Mouse (Mus musculus) forebrain, embryonic 16.5 days (tissue): Measurements from ENCODE around the gene Ccdc63. TPM values are rescaled to one million over a fixed set of nuclear protein-coding genes. Genes with fewer than 3 reads are reported as not detected.
"Not testable (repeated sequence)": the region's sequence is repeated elsewhere in the genome, so short reads cannot be mapped to it uniquely, and the experiment has no call there.

Experiments used
- ATAC-seq: fragments of 200-750 bp; cut with Nextera tagmentation; 2 replicates; pipeline ENCODE4 v1.8.0; 2017; ENCODE audit warnings: mild to moderate bottlenecking, moderate library complexity
- H3K27ac ChIP-seq: fragments of 300-500 bp; sonication (generic); 2 replicates; pipeline ENCODE4 v1.5.1; 2014; ENCODE audit warnings: low read length, control low read depth
- H3K27me3 ChIP-seq: fragments of 300-500 bp; sonication (generic); replicated peaks from 2 replicates; pipeline ENCODE4 v1.6.1; 2014; ENCODE audit warnings: low read length; ENCODE audit not compliant: control insufficient read depth, insufficient read depth
- H3K36me3 ChIP-seq: fragments of 300-500 bp; sonication (generic); 2 replicates; pipeline ENCODE4 v1.6.1; 2014; ENCODE audit not compliant: control insufficient read depth, insufficient read depth
- H3K4me1 ChIP-seq: fragments of 300-500 bp; sonication (generic); replicated peaks from 2 replicates; pipeline ENCODE4 v1.6.1; 2014; ENCODE audit warnings: low read length; ENCODE audit not compliant: control insufficient read depth, insufficient read depth
- H3K4me2 ChIP-seq: fragments of 300-500 bp; sonication (generic); 2 replicates; pipeline ENCODE4 v1.6.1; 2014; ENCODE audit warnings: mild to moderate bottlenecking, low read length, control low read depth
- H3K4me3 ChIP-seq: fragments of 300-500 bp; sonication (generic); replicated peaks from 2 replicates; pipeline ENCODE4 v1.5.1; 2014; ENCODE audit warnings: mild to moderate bottlenecking, low read length, control low read depth
- H3K9ac ChIP-seq: fragments of 300-500 bp; sonication (generic); replicated peaks from 2 replicates; pipeline ENCODE4 v1.6.1; 2014; ENCODE audit warnings: low read depth, low read length, control low read depth
- H3K9me3 ChIP-seq: fragments of 300-500 bp; sonication (generic); 2 replicates; pipeline ENCODE4 v1.6.1; 2016; ENCODE audit warnings: low read length; ENCODE audit not compliant: control insufficient read depth
- WGBS: fragments of 180-500 bp; shearing (Covaris S2); extraction: QIAGEN DNeasy Blood & Tissue Kit; methylation state at CpG from one replicate; pipeline ENCODE4 v1.1.7; 2014; 5-methylcytosine and 5-hydroxymethylcytosine counted together
- polyA plus RNA-seq: library from polyadenylated mRNA; unstranded; fragments of >200 nt; fragmentation: Nextera tagmentation; extraction: Ambion mirVana; gene quantifications from 2 replicates; pipeline ENCODE4 v1.2.1, GENCODE M21; 2015

The Ccdc63 gene
- polyA plus RNA-seq, 1 experiment from 2014 or later: not detected

DNA sequence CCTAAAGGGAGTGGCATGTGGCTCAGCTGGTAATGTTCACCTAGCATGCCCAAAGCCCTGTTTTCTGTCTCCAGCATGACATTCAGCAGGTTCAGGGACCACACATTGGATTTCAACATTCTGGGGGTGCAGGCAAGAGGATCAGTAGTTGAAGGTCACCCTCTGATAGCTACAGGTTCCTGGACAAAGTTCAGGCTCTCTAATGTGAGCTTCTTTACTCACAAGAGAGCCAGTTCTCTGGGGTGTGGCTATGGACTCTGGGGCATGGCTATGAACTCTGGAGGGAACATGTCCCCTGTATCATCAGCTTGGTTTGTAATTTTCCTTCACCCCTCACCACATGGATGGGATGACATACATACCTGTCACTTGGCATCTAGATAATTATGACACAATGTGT, 15.0 kb upstream of the Ccdc63 start:
- Histone ChIP-seq H3K27me3 (no peaks in the 10 kb centered on the region), H3K4me3 (no peak overlapping the region), H3K27ac (no peak overlapping the region), H3K9ac (no peak overlapping the region), H3K4me2 (no peak overlapping the region), H3K36me3 (no peaks in the 10 kb centered on the region), H3K9me3 (no peaks in the 10 kb centered on the region), H3K4me1 (peaks cover 19% of the 10 kb centered on the region)
- ATAC-seq: no peak

DNA sequence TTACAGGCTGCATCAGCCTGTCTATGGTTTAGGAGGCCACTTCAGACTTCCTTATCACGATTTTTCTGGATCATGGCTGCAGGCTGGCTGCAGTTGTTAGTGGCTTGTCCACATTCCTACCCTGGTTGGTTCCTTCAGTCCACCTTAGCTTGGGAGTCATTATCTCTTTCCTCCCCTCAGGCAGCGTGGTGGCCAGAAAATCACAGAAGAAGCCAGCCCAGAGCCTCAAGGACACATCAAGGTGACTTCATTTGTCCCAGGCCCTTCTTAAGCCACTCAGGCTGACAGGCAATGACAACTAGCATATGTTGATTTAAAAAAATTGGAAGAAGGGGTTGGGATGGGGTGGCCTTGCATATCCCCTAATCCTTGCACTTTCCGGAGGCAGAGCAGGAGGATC, 14.2 kb upstream of the Ccdc63 start:
- no peak overlapping the region for H3K9ac ChIP-seq
- H3K36me3 ChIP-seq: no peaks in the 10 kb centered on the region
- no peak overlapping the region for H3K27ac ChIP-seq
- peaks cover 11% of the 10 kb centered on the region for H3K4me1 ChIP-seq
- ATAC-seq: no peak
- H3K27me3 ChIP-seq: no peaks in the 10 kb centered on the region
- H3K9me3 ChIP-seq: no peaks in the 10 kb centered on the region
- no peak overlapping the region for H3K4me3 ChIP-seq
- no peak overlapping the region for H3K4me2 ChIP-seq
- 85% methylated on average over 3 of the region's 3 CpGs for WGBS

DNA sequence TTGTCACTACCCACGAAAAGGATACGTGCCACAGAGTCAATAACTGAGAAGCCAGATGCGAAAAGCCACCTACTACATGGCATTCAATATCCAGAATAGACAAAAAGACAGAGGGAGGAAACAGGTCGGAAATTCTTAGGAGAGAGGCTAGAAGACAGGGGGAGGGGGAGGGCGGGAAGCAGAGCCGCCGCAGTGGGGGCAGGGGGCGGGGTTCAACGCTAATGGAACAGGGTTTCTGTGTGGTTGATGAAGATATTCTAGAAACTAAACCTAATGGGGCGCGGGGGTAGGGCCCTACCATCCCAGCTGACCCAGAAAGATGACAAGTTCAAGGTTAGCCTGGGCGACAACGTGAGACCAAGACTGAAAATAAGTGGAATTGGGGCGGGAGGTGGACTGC, 13.4 kb upstream of the Ccdc63 start:
- Histone ChIP-seq H3K9me3 (no peaks in the 10 kb centered on the region), H3K4me2 (no peak overlapping the region), H3K4me3 (no peak overlapping the region), H3K27ac (no peak overlapping the region), H3K27me3 (no peaks in the 10 kb centered on the region), H3K36me3 (no peaks in the 10 kb centered on the region), H3K4me1 (peaks cover 4% of the 10 kb centered on the region), H3K9ac (no peak overlapping the region)
- WGBS: 40% methylated on average over 11 of the region's 14 CpGs
- no peak for ATAC-seq

GRCm38 (mm10) chr5:122152508-122152907, 11.9 kb upstream of the Ccdc63 start:
- H3K4me2 ChIP-seq, H3K4me1 ChIP-seq, H3K9ac ChIP-seq, H3K4me3 ChIP-seq, ATAC-seq, H3K36me3 ChIP-seq, H3K9me3 ChIP-seq, H3K27me3 ChIP-seq, H3K27ac ChIP-seq: not testable (repeated sequence)
- 86% methylated on average over 5 of the region's 5 CpGs for WGBS

GRCm38 (mm10) chr5:122149259-122149658, 8.6 kb upstream of the Ccdc63 start:
- no peak overlapping the region for H3K27ac ChIP-seq
- H3K27me3 ChIP-seq: no peaks in the 10 kb centered on the region
- no peaks in the 10 kb centered on the region for H3K36me3 ChIP-seq
- H3K4me1 ChIP-seq: no peaks in the 10 kb centered on the region
- no peak for ATAC-seq
- H3K9ac ChIP-seq: no peak overlapping the region
- 53% methylated on average over 4 of the region's 4 CpGs for WGBS
- no peaks in the 10 kb centered on the region; the same call in 1 of the 2 replicates for H3K9me3 ChIP-seq
- H3K4me3 ChIP-seq: no peak overlapping the region
- no peak overlapping the region for H3K4me2 ChIP-seq

- H3K27me3 ChIP-seq: no peaks in the 10 kb centered on the region
- WGBS: 48% methylated on average over 1 of the region's 1 CpGs
- no peak overlapping the region for H3K9ac ChIP-seq
- H3K4me3 ChIP-seq: no peak overlapping the region
- H3K36me3 ChIP-seq: no peaks in the 10 kb centered on the region
- ATAC-seq: no peak
- no peak overlapping the region for H3K27ac ChIP-seq
- no peaks in the 10 kb centered on the region; the same call in 1 of the 2 replicates for H3K9me3 ChIP-seq
- no peaks in the 10 kb centered on the region; the same call in 1 of the 2 replicates for H3K4me1 ChIP-seq
- no peak overlapping the region for H3K4me2 ChIP-seq
Observed at GRCm38 (mm10) chr5:122148107-122148506, 7.5 kb upstream of the Ccdc63 start.

DNA sequence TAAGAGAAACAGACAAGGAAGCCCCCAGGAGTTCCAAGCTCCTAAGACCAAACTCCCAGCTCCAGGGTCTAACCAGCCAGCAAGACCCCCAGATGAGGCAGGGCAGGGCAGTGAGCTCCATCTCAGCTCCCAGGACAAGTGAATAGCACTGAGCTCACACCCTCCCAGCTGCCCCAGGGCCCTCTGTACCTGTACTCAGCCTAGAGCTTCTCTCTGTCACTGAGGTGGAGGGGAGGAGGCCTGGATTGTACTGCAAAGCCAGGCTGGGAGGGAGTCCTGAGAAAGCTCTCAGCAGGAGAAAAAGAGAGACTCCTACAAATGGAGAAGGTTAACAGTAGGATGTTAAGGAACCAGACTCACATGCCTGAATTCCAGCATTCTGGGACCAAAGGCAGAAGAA, 6.0 kb upstream of the Ccdc63 start:
- no peaks in the 10 kb centered on the region; the same call in 1 of the 2 replicates for H3K4me1 ChIP-seq
- no peak overlapping the region for H3K27ac ChIP-seq

GRCm38 (mm10) chr5:122146056-122146580, 5.5 kb upstream of the Ccdc63 start:
- H3K4me3 ChIP-seq: no peak overlapping the region
- no peak overlapping the region for H3K4me2 ChIP-seq
- H3K4me1 ChIP-seq: no peaks in the 10 kb centered on the region; the same call in 1 of the 2 replicates
- H3K9me3 ChIP-seq: no peaks in the 10 kb centered on the region; the same call in 1 of the 2 replicates
- no peaks in the 10 kb centered on the region for H3K27me3 ChIP-seq
- WGBS: 68% methylated on average over 10 of the region's 10 CpGs
- H3K9ac ChIP-seq: no peak overlapping the region
- ATAC-seq: no peak
- H3K27ac ChIP-seq: no peak overlapping the region
- no peaks in the 10 kb centered on the region for H3K36me3 ChIP-seq

More for the DNA sequence above, 6.0 kb upstream of the Ccdc63 start:
- no peak for ATAC-seq
- no peak overlapping the region for H3K4me3 ChIP-seq
- no peaks in the 10 kb centered on the region; the same call in 1 of the 2 replicates for H3K9me3 ChIP-seq
- no peaks in the 10 kb centered on the region for H3K36me3 ChIP-seq
- H3K4me2 ChIP-seq: no peak overlapping the region
- no peaks in the 10 kb centered on the region for H3K27me3 ChIP-seq
- H3K9ac ChIP-seq: no peak overlapping the region

GRCm38 (mm10) chr5:122145381-122146055, 4.9 kb upstream of the Ccdc63 start:
- Histone ChIP-seq H3K9me3 (no peaks in the 10 kb centered on the region; the same call in 1 of the 2 replicates), H3K36me3 (no peaks in the 10 kb centered on the region), H3K4me1 (no peaks in the 10 kb centered on the region; the same call in 1 of the 2 replicates), H3K27me3 (no peaks in the 10 kb centered on the region), H3K4me3 (no peak overlapping the region), H3K9ac (no peak overlapping the region), H3K27ac (no peak overlapping the region), H3K4me2 (no peak overlapping the region)
- ATAC-seq: no peak
- WGBS: 69% methylated on average over 15 of the region's 15 CpGs
